Mouse (Mus musculus) megakaryocyte, embryonic 14.5 days (primary cell): Measurements from ENCODE around the gene Sema4b.

ENCODE experiments used
- FLI1 ChIP-seq: IDR thresholded peaks from 2 replicates; pipeline ENCODE4 v1.6.1; 2012; ENCODE audit warnings: low read length, inconsistent platforms, mixed read lengths
- GATA1 ChIP-seq: IDR thresholded peaks from 3 replicates; pipeline ENCODE4 v1.6.1; 2012; ENCODE audit warnings: mixed read lengths, low read length, inconsistent platforms, borderline replicate concordance

DNA sequence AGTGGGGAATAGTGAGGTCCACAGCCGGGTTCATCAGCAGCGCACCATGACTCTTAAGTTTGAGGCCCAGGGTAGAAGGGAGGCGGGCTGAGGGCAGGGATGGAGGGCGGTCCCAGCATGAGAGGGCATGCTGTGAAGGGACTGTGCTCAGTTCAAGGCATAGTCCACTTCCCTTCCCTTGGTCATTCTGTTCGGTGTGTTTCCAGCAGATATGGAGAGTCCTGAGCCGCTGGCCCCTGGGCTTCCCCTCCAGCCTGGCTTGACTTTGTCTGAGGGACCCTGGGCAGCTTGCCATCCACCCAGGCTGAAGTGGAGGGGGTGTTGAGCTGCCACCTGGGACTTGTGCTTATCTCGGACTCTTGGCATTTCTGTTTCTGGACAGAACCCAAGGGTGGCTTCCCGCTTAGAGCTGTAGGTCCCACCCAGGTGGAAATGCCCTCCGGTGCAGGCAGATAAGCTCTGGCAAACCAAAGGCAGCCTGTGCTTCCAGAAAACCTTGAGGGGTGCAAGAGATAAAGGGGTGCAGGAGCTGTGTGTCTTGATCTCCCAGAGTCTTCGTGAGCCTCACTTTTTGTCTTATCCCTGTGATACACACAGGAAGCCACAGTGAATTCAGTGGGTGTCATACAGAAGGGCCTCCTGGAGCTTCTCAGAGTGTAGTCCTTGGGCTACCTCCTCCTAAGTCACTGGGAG, 22.2 kb downstream of the Sema4b start:
- peak; percentile 25; the same call in 1 of the 3 replicates for TF ChIP-seq GATA1
- no peak; the same call in 1 of the 2 replicates for TF ChIP-seq FLI1
